Comparison of ENCODE assay signal across 21 mouse cellular contexts in the genomic region with DNA sequence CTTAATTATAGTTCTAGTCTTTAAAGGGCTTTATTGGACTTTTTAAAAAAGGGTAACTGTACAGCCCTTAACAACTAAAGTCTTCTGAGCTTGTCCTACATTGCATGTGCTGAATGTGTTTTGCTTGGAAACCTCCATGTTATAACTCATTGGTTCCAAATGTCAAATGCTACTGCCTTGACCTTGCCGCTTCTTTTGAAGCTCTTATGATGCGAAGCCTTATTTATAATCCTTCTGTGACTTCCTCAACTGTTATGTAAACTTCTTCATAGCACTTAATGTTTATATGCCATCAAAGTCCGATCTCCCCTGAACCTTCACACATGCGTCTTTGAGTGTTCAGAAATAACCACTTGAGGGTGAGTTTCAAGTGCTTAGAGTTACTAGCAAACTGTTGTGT. TPM values are rescaled to one million over a fixed set of nuclear protein-coding genes. Genes with fewer than 3 reads are reported as not detected.
DNase-seq lines count a peak whose midpoint lies in the region; ATAC-seq and TF ChIP-seq lines count a peak whose summit lies in the region.
"Had no signal": no experiment of that assay in that cellular context is flagged by ENCODE, and none has a peak within 500 bp of the region (broad histone marks: within the 10 kb centered on the region; RNA-seq: fewer than 3 reads in every experiment).

No protein-coding gene starts in this region.

- no peak for TF ChIP-seq CTCF in lung, embryonic 14.5 days (IDR thresholded peaks at IDR 0.05; ENCODE audit: low read depth)
- TF ChIP-seq CTCF in lung, postnatal 0 days (IDR thresholded peaks at IDR 0.05): no peak

- no peaks in the 10 kb centered on the region for H3K9me3 ChIP-seq in kidney, embryonic 16.5 days (ENCODE audit: low read length)
- no peaks in the 10 kb centered on the region for H3K9me3 ChIP-seq in kidney, embryonic 14.5 days (ENCODE audit: control insufficient read depth, low read length)
- H3K9me3 ChIP-seq in lung, embryonic 14.5 days (ENCODE audit: low read depth, low read length): no peaks in the 10 kb centered on the region
- H3K9me3 ChIP-seq in lung, postnatal 0 days (ENCODE audit: low read length): no peaks in the 10 kb centered on the region
- no peaks in the 10 kb centered on the region for H3K9me3 ChIP-seq in forebrain, embryonic 13.5 days (replicated peaks)
- H3K9me3 ChIP-seq: embryonic facial prominence, embryonic 12.5 days; heart, embryonic 15.5 days; hindbrain, embryonic 13.5 days had no signal

- no peaks in the 10 kb centered on the region for H3K27me3 ChIP-seq in kidney, embryonic 16.5 days (ENCODE audit: insufficient read depth, low read length)
- no peaks in the 10 kb centered on the region for H3K27me3 ChIP-seq in kidney, embryonic 14.5 days (ENCODE audit: control insufficient read depth, insufficient read depth, low read length)
- no peaks in the 10 kb centered on the region for H3K27me3 ChIP-seq in lung, embryonic 14.5 days (ENCODE audit: insufficient read depth, low read length)
- H3K27me3 ChIP-seq in lung, postnatal 0 days (replicated peaks; ENCODE audit: insufficient read depth, low read length): no peaks in the 10 kb centered on the region
- H3K27me3 ChIP-seq in forebrain, embryonic 13.5 days: no peaks in the 10 kb centered on the region
- H3K27me3 ChIP-seq: embryonic facial prominence, embryonic 12.5 days; heart, embryonic 15.5 days; hindbrain, embryonic 13.5 days had no signal

- H3K4me3 ChIP-seq in kidney, embryonic 16.5 days (ENCODE audit: low read length): no peak overlapping the region
- H3K4me3 ChIP-seq in kidney, embryonic 14.5 days (ENCODE audit: low read length): no peak overlapping the region
- H3K4me3 ChIP-seq in lung, embryonic 14.5 days (ENCODE audit: low read depth, low read length): no peak overlapping the region
- H3K4me3 ChIP-seq in lung, postnatal 0 days (ENCODE audit: low read depth, low read length): no peak overlapping the region
- no peak overlapping the region for H3K4me3 ChIP-seq in forebrain, embryonic 13.5 days
- H3K4me3 ChIP-seq: embryonic facial prominence, embryonic 12.5 days; heart, adult 2 months; heart, embryonic 15.5 days; hindbrain, embryonic 13.5 days had no signal

- peak; percentile 51 for DNase-seq in adrenal gland, adult 2 months
- no peak for DNase-seq in adrenal gland, adult 18-20 months (ENCODE audit: low spot score in 2 of 2)
- DNase-seq in lung, embryonic 14.5 days: peak; percentile 33
- no peak for DNase-seq in lung, postnatal 0 days (ENCODE audit: low spot score)
- DNase-seq: cerebellum, adult 11-12 months; cerebellum, adult 9-10 months; cerebellum, postnatal 25 days; gastrocnemius, postnatal 10 days; heart, adult 2 months; heart, postnatal 14 days had no signal

- TF ChIP-seq EP300 in lung, postnatal 0 days (IDR thresholded peaks at IDR 0.05): no peak

- peak; percentile 27; the same call in 1 of the 2 replicates for ATAC-seq in kidney, embryonic 16.5 days (ENCODE audit: low FRiP score, low TSS enrichment)
- ATAC-seq in kidney, embryonic 14.5 days (ENCODE audit: low FRiP score, low TSS enrichment): no peak
- no peak for ATAC-seq in lung, embryonic 14.5 days (ENCODE audit: insufficient read depth)
- ATAC-seq in lung, postnatal 0 days: no peak
- ATAC-seq in forebrain, embryonic 13.5 days: no peak
- ATAC-seq: forebrain, embryonic 16.5 days; hindbrain, postnatal 0 days had no signal

- H3K36me3 ChIP-seq in kidney, embryonic 16.5 days (ENCODE audit: insufficient read depth, low read length): no peaks in the 10 kb centered on the region
- no peaks in the 10 kb centered on the region for H3K36me3 ChIP-seq in kidney, embryonic 14.5 days (ENCODE audit: control insufficient read depth, insufficient read depth, low read length)
- no peaks in the 10 kb centered on the region for H3K36me3 ChIP-seq in lung, embryonic 14.5 days (ENCODE audit: insufficient read depth)
- H3K36me3 ChIP-seq in lung, postnatal 0 days (ENCODE audit: insufficient read depth, low read length): no peaks in the 10 kb centered on the region
- no peaks in the 10 kb centered on the region for H3K36me3 ChIP-seq in forebrain, embryonic 13.5 days (ENCODE audit: poor library complexity, severe bottlenecking)
- H3K36me3 ChIP-seq: embryonic facial prominence, embryonic 12.5 days; heart, embryonic 15.5 days; hindbrain, embryonic 13.5 days had no signal

- 56% methylated on average over 4 of the region's 4 CpGs for WGBS in kidney, embryonic 16.5 days
- WGBS in kidney, embryonic 14.5 days: 45% methylated on average over 4 of the region's 4 CpGs
- 43% methylated on average over 4 of the region's 4 CpGs for WGBS in lung, embryonic 14.5 days
- 43% methylated on average over 4 of the region's 4 CpGs for WGBS in lung, postnatal 0 days
- 94% methylated on average over 4 of the region's 4 CpGs for WGBS in forebrain, embryonic 13.5 days

- H3K4me1 ChIP-seq in kidney, embryonic 16.5 days (ENCODE audit: insufficient read depth, low read length): peaks cover 7% of the 10 kb centered on the region
- H3K4me1 ChIP-seq in kidney, embryonic 14.5 days (ENCODE audit: control insufficient read depth, insufficient read depth, low read length): peaks cover 5% of the 10 kb centered on the region; the same call in 1 of the 2 replicates
- H3K4me1 ChIP-seq in lung, embryonic 14.5 days (ENCODE audit: insufficient read depth): peaks cover 9% of the 10 kb centered on the region; the same call in 1 of the 2 replicates
- H3K4me1 ChIP-seq in lung, postnatal 0 days (ENCODE audit: insufficient read depth, low read depth, low read length): no peaks in the 10 kb centered on the region
- H3K4me1 ChIP-seq in forebrain, embryonic 13.5 days: peaks cover 5% of the 10 kb centered on the region
- H3K4me1 ChIP-seq: embryonic facial prominence, embryonic 12.5 days had no signal

- H3K27ac ChIP-seq in kidney, embryonic 16.5 days (ENCODE audit: low read length): no peak overlapping the region
- H3K27ac ChIP-seq in kidney, embryonic 14.5 days (ENCODE audit: low read depth, low read length): no peak overlapping the region
- no peak overlapping the region for H3K27ac ChIP-seq in lung, embryonic 14.5 days (ENCODE audit: low read depth)
- no peak overlapping the region for H3K27ac ChIP-seq in lung, postnatal 0 days (ENCODE audit: low read length)
- H3K27ac ChIP-seq in forebrain, embryonic 13.5 days: no peak overlapping the region
- H3K27ac ChIP-seq: embryonic facial prominence, embryonic 12.5 days; heart, adult 2 months; hindbrain, embryonic 13.5 days; hindbrain, postnatal 0 days had no signal

- no peak overlapping the region for H3K9ac ChIP-seq in kidney, embryonic 16.5 days (replicated peaks; ENCODE audit: low read length)
- no peak overlapping the region for H3K9ac ChIP-seq in kidney, embryonic 14.5 days (ENCODE audit: low read depth, low read length)
- no peak overlapping the region for H3K9ac ChIP-seq in lung, embryonic 14.5 days
- no peak overlapping the region for H3K9ac ChIP-seq in lung, postnatal 0 days (replicated peaks; ENCODE audit: low read depth)
- H3K9ac ChIP-seq in forebrain, embryonic 13.5 days: no peak overlapping the region
- H3K9ac ChIP-seq: embryonic facial prominence, embryonic 12.5 days; heart, embryonic 15.5 days; hindbrain, embryonic 13.5 days had no signal

- no peak overlapping the region for H3K4me2 ChIP-seq in kidney, embryonic 16.5 days (replicated peaks; ENCODE audit: low read depth, low read length)
- no peak overlapping the region for H3K4me2 ChIP-seq in kidney, embryonic 14.5 days (replicated peaks; ENCODE audit: low read depth, low read length)
- no peak overlapping the region for H3K4me2 ChIP-seq in lung, embryonic 14.5 days
- H3K4me2 ChIP-seq in lung, postnatal 0 days (replicated peaks; ENCODE audit: low read depth, low read length): no peak overlapping the region
- no peak overlapping the region for H3K4me2 ChIP-seq in forebrain, embryonic 13.5 days
- H3K4me2 ChIP-seq: embryonic facial prominence, embryonic 12.5 days; heart, embryonic 11.5 days; heart, embryonic 15.5 days; hindbrain, embryonic 13.5 days had no signal

RNA-seq across cellular contexts. Expression of a gene that starts 57.1 kb away (rescaled TPM):
- 1 to 10 TPM; 3.1 to 3.8 TPM for total RNA-seq in adrenal gland, adult 2 months (2021)
- 0.41 and 1.0 TPM in 2 replicates for polyA plus RNA-seq in adrenal gland, adult 2 months (2012; rRNA removed)
- 1 to 10 TPM; 2.9 TPM for total RNA-seq in adrenal gland, adult 18-20 months (2021)
- polyA plus RNA-seq in kidney, embryonic 16.5 days (2015; fragmentation: Nextera tagmentation; extraction: Ambion mirVana): 0.40 and 0.44 TPM in 2 replicates
- polyA plus RNA-seq in kidney, embryonic 14.5 days (2014; fragmentation: Nextera tagmentation; extraction: Ambion mirVana): 0.39 and 0.64 TPM in 2 replicates
- 0.63 and 0.84 TPM in 2 replicates for polyA plus RNA-seq in lung, embryonic 14.5 days (2014; fragmentation: Nextera tagmentation; extraction: Ambion mirVana)
- 2.5 and 2.9 TPM in 2 replicates for polyA plus RNA-seq in lung, postnatal 0 days (2015; fragmentation: Nextera tagmentation; extraction: Ambion mirVana)
- 0.10 and 0.21 TPM in 2 replicates for polyA plus RNA-seq in forebrain, embryonic 13.5 days (2015; fragmentation: Nextera tagmentation; extraction: Ambion mirVana)
- total RNA-seq: MEL had no signal
- polyA plus RNA-seq: C2C12 had no signal

Comparison
In these comparisons a context has a peak if more than half of its experiments do, and no peak if none do; other contexts are left out.
1. DNase-seq: peak in adrenal gland, adult 2 months (single experiment) and lung, embryonic 14.5 days (single experiment); none in adrenal gland, adult 18-20 months (0 of 2) and lung, postnatal 0 days (single experiment).